Mouse (Mus musculus) spleen, adult 18-20 months (tissue): ENCODE measurements at regions not wholly inside any gene's neighbourhood (a gene's known extent, or its start where the extent isn't known, plus 50 kb on each side); places are given as distances from the start of the nearest gene placed in this dataset.

Experiments
- DNase-seq, 2 experiments: peaks; one replicate each; pipeline ENCODE4 v3.0.0; 2022; ENCODE audit warnings: mixed read lengths in 2 of 2

GRCm38 (mm10) chr10:37589009-37589408 is 450.3 kb upstream of the Marcks start:
- no peak for DNase-seq

DNA sequence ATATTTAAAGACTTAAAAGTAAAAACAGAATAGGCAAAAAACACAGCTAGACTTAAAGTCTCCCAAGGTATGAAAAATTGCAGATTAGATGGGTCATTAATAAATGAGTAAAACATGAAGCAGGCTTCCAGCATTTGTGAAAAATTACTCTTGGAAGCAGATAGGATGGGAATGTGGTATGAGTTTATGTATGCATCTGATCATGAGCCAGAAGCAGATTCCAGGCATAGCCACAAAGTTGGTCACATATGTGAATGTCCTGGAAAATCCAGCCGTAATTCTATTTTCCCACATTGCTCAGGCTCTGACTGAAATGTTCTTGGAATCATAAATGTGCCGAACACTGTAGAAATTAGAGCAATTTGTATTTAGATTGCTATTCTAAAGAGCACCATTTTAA is 432.5 kb upstream of the Marcks start:
- no peak for DNase-seq

DNA sequence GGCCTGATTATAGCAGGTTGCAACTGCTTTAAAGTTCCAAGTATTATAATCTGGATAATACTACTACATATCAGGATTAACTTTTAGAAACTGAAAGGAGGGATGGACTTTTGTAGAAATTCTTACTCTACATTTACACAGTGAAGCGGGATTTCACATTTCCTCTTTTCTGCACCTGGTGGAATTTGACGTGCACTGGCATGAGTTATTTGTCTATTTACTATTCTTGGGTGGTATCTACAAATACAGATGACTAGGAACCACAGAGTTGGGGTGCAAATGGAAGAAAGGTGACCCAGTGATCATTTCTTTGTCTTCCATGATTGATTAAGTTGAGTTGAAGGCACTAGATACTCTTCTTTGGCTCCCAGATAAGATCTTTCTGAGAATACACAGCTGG is 423.0 kb upstream of the Marcks start:
- no peak for DNase-seq

- DNase-seq = no peak
Observed at GRCm38 (mm10) chr10:37549446-37549845, 410.7 kb upstream of the Marcks start.

GRCm38 (mm10) chr10:37540703-37541102 is 402.0 kb upstream of the Marcks start:
- DNase-seq = no peak

DNA sequence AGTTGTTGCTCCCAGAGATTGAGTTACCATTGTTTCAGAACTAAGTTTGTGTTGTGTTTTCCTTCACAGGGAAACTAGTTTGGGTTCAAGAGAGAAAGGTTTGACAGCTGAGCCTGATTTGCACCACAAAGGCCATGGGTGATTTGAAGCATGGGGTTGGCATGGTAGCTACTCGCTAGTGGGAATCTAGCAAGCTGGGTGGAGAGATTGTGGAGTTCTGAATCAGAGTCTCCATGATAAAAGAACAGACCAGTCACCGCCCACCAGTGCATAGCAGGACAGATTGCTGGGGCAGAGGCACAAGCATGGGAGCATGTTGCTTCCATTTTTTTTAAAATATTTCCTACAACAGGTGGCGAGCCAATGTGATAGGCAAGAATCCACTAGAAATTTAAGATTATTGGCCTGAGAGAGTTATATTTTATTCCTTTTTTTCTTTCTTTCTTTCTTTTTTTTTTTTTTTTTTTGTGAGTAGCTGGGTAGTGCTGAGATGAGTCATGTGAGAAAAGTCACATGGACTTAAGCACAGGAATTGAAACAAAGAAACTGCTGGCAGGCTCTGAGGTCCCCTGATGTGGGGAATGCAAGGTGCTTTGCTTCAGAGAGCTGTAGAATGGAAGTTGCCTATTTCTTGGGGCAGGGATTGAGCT is 367.4 kb upstream of the Marcks start:
- no peak for DNase-seq

GRCm38 (mm10) chr10:37504468-37504867 is 365.7 kb upstream of the Marcks start:
- DNase-seq = no peak

DNA sequence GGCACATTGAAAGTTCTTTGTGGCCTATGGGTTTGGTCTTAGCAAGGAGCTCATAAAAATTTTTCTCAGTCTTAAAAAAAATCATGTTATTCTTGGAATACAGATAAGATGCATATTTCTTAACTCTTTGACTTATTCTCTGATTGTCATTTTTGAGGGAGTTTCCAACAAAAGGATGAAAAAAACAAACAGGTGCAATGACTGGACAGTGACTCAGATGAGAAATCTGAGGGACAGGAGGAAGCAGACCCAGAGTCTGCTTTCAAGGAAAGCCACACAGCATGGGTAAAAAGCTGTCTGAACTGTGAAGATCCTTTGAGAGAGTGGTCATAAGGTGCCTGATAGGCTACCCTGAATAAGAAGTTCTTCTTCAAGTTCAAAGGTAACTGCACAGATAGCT is 363.8 kb upstream of the Marcks start:
- DNase-seq = no peak

GRCm38 (mm10) chr10:37501043-37501442 is 362.3 kb upstream of the Marcks start:
- no peak for DNase-seq

GRCm38 (mm10) chr10:37495467-37495866 is 356.7 kb upstream of the Marcks start:
- DNase-seq = no peak

DNA sequence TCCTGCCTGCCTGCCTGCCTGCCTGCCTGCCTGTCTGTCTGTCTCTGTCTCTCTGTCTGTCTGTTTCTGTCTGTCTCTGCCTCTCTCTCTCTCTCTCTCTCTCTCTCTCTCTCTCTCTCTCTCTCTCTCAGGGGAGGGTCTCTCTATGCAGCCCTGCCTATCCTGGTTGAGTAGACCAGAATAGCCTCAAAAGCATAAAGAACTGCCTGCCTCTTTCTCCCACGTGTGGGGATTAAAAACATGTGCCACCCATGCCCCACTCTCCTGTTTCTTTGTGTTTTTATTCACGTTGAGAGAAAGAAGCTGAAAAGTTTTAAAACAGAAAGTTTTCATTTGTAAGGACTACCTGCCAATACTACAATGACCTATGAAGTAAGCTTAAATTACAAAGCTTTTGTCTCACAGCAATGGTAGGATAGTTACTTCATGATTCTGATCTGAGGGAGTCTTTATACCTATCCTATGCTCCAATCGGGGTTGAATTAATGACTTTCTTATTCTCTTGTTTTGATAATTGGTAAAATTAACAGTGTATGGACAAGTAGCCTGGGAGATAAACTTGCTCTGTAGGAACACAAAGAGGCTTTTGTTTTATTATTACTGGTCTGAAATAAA is 355.9 kb upstream of the Marcks start:
- DNase-seq = no peak

GRCm38 (mm10) chr10:37494098-37494497 is 355.4 kb upstream of the Marcks start:
- no peak for DNase-seq

- DNase-seq = no peak
Observed at GRCm38 (mm10) chr10:37484311-37485023, 345.7 kb upstream of the Marcks start.

DNA sequence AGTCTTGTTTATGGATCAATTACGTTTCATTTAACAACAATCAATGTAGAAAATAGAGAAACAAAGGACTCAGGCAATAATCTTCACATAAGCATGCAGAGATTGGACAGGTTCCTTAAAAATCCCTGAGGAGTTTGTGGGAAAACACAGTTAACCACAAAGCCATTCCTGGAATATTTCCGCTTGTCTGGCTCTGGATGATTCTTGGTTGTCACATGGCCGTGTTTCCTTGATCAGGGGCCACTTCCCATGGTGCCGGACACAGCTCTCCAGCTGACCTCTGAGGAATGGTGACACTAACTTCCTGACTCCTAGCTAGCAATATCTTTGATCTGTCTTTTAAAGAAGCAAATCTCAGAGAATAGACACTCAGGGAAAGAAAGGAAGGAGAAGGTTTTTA is 344.8 kb upstream of the Marcks start:
- no peak for DNase-seq

DNA sequence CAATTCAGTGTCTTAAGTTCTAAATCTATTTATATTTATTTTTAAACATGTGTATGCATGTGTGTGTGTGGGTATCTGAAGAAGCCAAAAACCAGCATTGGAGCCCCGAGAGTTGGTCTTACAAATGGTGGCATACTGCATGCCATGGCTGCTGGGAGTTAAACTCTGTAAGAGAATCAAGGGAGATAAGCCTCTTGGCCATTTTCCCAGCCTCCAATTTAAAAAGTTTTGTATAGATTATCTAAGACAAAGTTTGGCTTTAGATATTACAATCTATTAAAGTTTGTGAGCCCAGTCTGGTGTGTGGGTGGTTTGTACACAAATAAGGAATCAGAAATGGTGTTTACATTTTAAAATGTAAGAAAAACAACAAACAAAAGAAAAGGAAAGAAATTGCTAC is 343.2 kb upstream of the Marcks start:
- DNase-seq = no peak

- no peak for DNase-seq
Observed at GRCm38 (mm10) chr10:37480331-37480730, 341.6 kb upstream of the Marcks start.

- no peak for DNase-seq
Observed at GRCm38 (mm10) chr10:37478108-37478507, 339.4 kb upstream of the Marcks start.

DNA sequence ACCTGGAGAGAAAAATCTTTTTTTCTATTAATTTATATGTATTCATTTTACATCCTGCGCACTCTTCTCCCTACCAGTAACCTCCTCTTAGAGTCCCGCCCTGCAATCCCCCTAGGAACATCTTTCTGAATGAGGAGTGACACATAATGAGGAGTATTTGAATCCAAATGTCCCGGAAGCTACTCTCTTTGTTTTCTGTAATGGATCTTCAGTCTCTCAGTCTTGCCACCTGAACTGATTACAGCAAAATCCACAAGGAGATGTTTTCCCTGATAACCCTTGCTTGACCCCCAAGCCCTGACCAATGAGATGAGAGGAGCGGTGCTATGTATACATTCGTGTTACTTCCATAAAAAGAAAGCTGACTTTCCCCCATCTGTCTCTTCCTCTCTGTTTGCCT is 334.4 kb upstream of the Marcks start:
- no peak for DNase-seq

GRCm38 (mm10) chr10:37457384-37457783 is 318.7 kb upstream of the Marcks start:
- no peak for DNase-seq

DNA sequence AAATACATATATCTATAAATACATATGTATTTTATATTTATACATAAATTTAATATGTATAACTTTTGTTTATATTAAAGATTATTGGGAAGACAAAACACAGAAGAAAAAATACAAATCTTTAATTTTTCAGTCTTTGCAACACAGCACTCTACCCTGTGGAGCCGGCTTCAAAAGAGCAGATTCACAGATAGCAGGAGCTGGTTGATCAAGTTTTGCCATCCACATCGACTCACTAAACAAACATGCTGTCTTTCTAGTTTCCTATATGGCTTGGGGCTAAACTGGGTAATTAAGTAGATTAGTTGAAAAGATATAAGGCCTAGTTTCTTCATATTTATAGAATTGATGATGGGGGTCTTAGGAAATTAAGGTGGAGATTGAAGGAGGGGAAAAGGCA is 311.2 kb upstream of the Marcks start:
- DNase-seq = no peak

DNA sequence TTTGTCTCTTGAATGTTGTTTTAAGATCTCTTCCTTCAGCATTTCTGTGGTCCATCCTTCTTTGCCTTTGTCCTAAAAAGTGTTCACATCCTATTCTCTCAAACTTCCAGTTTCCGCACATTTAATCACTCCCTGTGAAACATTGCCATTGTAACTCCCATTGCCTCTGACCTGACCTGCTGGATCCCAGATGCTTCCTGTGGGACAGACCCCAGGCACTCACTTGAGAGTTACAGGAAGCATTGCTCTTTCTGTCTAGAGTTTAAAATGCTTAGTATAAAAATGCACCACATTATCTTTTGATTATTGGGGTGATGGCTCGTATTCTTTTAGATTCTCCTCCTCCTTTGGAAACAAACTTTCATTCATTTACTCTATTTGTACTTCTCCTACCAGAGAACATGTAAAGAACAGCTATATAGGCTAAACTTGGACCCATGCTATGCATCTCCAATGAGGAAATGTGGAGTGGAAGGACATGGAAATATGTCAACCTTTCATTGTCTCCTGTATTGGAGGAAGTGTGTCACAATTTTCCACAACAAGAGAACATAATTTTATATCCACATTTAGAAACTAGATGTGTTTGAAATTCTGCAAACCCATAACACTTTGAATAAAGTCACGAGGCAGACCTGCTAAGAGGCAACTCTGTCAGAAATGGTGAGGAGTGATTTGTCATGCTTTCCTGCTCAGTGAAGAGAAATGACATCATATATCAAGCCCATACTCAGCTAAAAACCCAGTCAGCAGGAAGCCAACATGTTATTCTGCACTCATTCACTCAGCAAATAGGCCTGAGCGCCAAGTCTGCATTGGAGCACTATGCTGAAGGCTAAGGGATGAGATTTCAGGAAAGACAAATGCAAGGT is 308.8 kb upstream of the Marcks start:
- DNase-seq = no peak

DNA sequence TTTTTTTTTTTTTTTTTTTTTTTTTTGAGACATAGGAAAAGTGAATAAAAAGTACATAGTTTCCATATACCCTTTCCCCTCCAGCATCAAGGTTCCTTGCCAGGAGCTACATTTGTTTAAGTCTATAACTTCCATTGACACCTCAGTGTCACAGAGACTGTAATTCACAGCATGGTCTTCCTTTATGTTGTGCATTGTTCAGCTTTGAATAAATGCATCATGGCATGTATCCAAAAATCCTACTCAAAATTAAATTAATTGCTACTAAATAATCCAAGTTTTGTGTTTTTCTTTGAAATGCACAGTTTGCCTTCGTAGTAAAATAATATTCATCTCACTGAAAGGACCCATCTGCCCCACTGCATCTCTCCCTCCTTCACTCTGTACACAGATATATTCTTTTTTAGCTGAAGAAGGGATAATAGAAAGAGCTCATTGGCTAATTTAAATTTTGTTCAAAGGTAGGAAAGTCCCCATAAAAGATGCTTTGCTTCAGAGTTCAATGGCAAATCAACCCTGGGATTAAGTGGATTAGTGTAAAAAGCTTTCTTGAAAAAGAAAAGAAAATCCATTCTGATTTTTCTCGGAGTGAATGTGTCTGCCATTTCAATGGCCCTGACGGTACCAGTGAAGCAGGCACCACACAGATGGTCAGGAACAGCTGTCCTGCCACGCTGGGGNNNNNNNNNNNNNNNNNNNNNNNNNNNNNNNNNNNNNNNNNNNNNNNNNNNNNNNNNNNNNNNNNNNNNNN is 301.3 kb upstream of the Marcks start:
- DNase-seq = no peak

DNA sequence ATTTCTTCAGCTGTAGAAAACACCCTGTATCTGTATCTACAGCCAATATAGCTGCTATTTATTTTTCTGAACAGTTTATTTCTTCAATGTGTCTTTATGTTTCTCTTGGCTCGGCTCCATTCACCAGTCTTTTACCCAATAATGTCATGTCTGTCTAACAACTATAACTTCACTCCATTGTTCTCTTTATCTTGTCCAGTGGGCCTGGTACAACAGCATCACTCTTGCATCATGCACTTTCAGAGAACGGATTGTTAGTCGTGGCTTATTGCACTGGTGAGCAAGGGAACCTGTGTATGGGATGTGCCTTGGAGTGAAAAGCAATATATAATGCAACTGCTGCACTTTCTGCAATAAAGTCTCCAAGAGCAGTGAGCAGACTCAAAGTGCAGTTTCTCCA is 299.6 kb upstream of the Marcks start:
- DNase-seq = no peak
